Mouse (Mus musculus) T-helper 1 cell (primary cell): ENCODE data around the gene Clstn1.

Experiments used
- in situ Hi-C: fragments of 300-600 bp; cut with MboI, MseI; formaldehyde crosslinking; loops from one replicate; pipeline ENCODE4 v1.15.1; 2025; ENCODE audit warnings: high pct_unique_total_duplicates

The Clstn1 gene

GRCm38 (mm10) chr4:149665692-149666090, 79.4 kb downstream of the Clstn1 start:
- in situ Hi-C loops = no loop called here

- in situ Hi-C loops = no loop called here
These were observed 84.9 kb downstream of the Clstn1 start for GRCm38 (mm10) chr4:149671175-149671574.

GRCm38 (mm10) chr4:149672747-149673146, 86.5 kb downstream of the Clstn1 start:
- in situ Hi-C loops = no loop called here

DNA sequence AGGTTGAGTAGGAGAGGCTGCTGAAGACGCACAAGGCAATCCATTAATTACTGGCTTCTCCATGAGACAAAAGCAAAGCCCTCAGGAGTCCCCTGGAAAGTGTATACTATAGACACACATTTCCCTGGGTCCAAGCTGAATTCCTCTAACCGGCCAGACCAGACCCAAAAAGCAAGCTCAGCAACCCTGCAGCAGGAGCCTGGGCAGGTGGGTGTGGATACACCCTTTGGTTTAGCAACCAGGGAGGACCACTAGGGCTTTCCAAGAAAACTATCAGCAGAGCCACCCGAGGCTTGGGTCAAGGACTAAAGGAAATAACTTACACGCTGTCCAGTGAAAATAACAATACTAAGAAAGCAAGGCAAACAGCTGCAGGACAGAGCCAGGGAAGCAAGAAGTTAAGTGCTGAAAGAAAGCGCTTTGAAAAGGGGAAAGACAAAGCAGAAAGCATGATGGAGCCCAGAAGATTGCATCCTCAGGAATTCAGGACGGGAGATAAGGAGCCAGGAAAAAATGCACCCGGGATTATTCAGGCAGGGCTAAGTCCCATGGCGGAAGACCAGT, 88.6 kb downstream of the Clstn1 start:
- in situ Hi-C loops = no loop called here

GRCm38 (mm10) chr4:149675378-149676261, 89.4 kb downstream of the Clstn1 start:
- in situ Hi-C loops = no loop called here

- in situ Hi-C loops = no loop called here
These were observed 91.7 kb downstream of the Clstn1 start for GRCm38 (mm10) chr4:149678006-149678405.

DNA sequence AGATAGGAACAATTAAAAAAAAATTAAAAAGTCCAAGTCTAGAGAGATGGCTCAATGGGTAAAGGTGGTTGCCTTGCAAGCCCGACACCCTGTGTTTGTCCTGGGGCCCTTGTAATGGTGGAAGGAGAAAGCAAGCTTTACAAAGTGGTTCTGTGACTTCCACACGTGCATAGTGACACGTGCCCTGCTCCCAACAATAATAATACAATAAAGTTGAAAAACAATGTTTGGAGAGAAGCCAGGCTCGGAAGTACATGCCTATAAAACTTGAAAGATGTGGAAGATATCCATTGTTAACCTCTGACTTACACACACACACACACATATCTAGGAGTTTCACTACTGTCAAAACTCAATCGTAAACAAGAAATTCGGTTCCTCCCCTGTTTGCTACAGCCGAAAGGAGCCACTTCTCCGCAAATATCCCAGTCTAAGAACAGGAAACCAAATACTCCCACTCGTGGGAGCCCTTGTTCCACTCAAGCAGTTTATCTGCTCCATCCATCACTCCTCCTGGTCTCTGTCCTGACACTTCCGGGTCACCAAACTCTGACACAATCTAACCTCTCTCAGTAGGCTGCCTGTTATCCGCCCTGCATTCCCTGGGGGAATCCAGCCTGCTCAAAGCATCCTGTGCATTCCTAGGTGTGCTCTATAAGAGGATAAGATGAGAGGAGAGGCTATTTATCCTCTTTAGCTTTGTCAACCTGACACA, 92.9 kb downstream of the Clstn1 start:
- in situ Hi-C loops = no loop called here

DNA sequence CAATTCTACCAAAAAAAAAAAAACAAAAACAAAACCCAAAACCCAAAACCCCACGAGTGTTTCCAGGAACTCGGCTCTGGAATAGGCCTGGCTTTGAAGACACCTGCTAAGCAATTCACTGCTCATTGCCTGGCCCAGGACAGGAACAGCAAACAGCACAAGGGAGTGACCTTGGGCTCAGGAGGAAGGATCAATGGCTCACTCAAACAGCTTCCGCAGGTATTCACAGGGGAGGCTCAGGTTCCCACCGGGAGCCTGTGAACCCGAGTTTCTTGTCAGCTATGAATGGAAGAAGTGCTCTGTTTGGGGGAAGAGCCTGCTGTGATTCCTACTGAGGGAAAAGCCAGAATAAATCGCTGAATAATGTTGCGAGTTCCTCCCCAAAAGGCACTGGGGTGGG, 97.6 kb downstream of the Clstn1 start:
- in situ Hi-C loops = no loop called here

DNA sequence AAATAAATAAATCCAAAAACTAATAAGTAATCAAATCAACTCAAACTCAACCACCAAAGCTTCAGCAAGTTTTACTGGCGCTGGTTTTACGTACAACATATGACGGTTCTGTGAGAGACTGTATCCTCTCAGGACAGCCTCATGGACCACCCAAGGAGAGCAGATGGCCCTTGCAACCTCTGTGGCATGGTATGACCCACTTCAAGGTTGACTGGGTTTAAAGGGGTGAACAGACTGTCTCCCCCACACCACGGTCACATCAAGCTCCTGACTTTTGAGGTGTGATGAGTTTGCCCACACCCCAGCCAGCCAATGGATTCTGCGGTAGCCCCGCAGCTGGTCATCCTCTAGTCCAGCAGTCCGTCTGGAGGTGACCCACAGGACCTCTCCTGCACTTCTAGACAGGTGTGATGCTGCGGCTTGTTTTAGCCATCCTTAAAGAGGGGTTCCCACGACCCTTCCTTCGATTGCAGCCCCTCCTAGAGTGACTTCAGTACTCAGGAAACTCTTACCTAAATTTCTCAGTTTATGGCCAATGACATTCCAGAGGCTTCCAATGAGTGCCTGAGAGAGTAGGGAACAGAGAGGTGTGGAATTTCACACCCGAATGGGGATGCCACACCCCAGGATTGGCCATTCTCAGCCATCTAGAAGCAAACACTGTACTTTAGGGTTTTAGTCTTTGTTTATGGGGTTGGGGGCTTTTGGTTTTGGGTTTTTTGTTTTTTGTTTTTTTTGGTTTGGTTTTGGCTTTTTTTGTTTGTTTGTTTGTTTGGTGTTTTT, 98.8 kb downstream of the Clstn1 start:
- in situ Hi-C loops = no loop called here

DNA sequence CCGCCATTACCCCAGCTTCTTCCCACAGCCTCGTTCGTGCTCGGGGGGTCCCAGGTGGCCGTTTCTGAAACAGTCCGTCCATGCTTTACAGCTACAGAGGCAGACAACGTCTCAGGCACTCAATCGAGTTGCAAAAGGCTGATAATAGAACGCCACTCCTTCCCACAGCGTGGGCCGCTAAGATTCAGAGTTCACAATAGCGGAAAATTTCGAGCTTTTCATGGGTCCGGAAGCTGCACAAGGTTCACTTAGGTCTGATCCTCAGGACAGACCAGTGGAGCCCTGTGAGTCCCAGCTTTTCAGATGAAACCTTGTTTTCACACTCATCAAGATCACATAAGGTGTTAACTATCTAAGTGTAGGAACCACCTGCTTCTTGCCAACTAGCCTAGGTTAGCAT, 102.6 kb downstream of the Clstn1 start:
- in situ Hi-C loops = no loop called here

GRCm38 (mm10) chr4:149689822-149690700, 103.8 kb downstream of the Clstn1 start:
- in situ Hi-C loops = loop anchor here (5.0 kb wide), 1 partner anchor 38 kb away; no protein-coding TSS in a partner anchor

- in situ Hi-C loops = loop anchor here (5.0 kb wide), 1 partner anchor 39 kb away; no protein-coding TSS in a partner anchor
These were observed 104.6 kb downstream of the Clstn1 start for GRCm38 (mm10) chr4:149690828-149691280.

- in situ Hi-C loops = loop anchor here (5.0 kb wide), 1 partner anchor 39 kb away; no protein-coding TSS in a partner anchor
These were observed 105.1 kb downstream of the Clstn1 start for GRCm38 (mm10) chr4:149691368-149691767.

DNA sequence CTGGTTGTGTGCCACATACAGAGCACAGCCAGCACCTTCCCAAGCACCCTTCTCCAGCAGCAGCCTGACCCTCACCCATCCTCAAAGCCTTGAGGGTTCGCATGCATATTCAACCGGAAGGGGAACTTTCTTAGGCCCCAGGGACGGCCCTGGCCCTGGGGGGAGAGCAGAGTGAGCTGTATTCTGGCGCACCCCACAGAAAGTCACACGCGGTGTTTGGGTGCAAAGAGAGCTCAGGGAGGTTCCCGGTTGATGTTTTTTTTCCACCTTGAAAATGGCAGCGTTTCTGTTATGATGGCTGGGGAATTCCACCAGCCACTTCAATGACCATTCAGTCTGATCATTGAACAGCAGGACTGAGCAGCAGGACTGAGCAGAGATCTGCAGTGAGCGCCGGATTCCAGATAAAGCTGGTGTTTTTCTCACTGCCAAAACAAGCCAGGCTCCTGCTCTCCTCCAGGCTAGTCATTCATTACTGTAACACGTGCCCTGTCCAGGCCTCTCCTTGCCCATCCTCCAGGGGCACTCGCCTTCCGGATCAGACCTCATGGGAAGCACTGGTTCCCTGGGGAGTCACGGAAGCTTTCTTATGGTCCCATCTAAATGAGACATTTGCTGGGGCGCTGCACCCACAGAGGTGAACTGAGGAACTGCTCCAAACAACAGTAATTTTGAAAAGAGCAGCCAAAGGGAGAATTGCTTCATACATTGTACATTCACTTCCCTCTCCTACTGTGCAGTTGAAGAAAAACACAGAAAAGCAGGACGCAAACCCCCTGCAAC, 110.1 kb downstream of the Clstn1 start:
- in situ Hi-C loops = loop anchor here (5.0 kb wide), 1 partner anchor 1226 kb away; no protein-coding TSS in a partner anchor

DNA sequence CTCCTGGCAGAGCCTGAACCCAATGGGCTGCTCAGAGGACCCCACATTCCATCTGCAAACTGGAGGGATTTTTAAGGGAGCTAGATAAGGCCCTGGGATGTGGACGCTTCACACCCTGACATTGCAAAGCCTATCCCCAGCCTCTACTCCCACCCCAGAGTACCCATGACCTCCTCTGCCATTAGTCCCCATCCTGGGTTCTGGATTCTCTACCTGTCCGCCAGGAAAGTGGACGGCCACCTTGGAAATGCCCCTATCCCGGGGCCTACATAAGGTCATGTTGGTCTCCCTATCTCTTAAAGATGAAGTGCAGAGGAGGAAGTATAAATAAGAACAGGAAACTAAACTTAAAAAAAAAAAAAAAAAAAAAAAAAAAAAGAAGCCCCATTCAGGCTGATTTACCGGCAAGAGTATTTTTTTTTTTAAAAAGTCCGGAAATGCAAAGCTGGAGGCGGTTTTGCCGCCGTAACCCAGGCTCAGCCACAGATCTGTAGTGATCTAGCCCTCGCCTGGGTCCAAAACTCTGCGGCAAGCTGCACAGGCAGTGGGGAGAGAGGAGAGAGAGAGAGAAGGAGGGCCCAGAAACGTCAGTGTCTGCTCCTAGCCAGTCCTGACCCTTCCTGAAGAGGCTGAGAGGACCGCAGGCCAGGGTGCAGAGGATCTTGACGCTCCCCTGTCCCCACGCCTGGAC, 111.4 kb downstream of the Clstn1 start:
- in situ Hi-C loops = loop anchor here (5.0 kb wide), 1 partner anchor 1225 kb away; no protein-coding TSS in a partner anchor

GRCm38 (mm10) chr4:149698197-149698821, 112.0 kb downstream of the Clstn1 start:
- in situ Hi-C loops = loop anchor here (5.0 kb wide), 1 partner anchor 1224 kb away; no protein-coding TSS in a partner anchor
